Mouse (Mus musculus) stomach, postnatal 0 days (tissue): ENCODE results near the gene Gm973.

ENCODE experiments used
- CTCF ChIP-seq: IDR thresholded peaks from 2 replicates; pipeline ENCODE4 v1.5.1; 2016; ENCODE audit warnings: antibody characterized with exemption, low read depth, mild to moderate bottlenecking, moderate library complexity
- EP300 ChIP-seq: optimal IDR thresholded peaks from 2 replicates; pipeline ENCODE3; 2016; ENCODE audit warnings: antibody characterized with exemption

- TF ChIP-seq CTCF = no peak
- TF ChIP-seq EP300 = no peak
These were observed 6.4 kb downstream of the Gm973 start for GRCm38 (mm10) chr1:59522456-59522855.
